Mouse (Mus musculus) thymus, postnatal 25 days (tissue): ENCODE results near the gene Tex35.

Experiments used
- DNase-seq: peaks from one replicate; pipeline ENCODE4 v3.0.0; 2022

Gene Tex35

DNA sequence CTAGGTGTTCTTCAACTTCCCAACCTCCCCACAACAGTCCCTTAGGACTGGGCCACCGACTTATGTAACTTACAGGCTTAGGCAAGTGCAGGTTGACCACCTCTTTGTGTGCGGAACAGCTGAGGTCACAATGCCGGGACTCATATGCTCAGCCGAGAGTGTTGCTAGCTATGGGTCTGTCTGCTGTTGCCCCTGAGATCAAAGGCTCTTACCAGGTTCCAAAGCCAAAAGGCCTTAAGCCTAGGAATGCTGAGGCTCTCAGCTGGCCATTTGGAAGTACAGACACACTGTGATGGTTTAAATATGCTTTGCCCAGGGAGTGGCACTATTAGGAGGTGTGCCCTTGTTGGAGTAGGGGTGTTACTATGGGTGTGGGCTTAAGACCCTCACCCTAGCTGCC, at the start of gene Tex35:
Gene Tex35 (minus strand): TSS at position 101 of the 400 bp plus-strand sequence.
- DNase-seq = no peak

DNA sequence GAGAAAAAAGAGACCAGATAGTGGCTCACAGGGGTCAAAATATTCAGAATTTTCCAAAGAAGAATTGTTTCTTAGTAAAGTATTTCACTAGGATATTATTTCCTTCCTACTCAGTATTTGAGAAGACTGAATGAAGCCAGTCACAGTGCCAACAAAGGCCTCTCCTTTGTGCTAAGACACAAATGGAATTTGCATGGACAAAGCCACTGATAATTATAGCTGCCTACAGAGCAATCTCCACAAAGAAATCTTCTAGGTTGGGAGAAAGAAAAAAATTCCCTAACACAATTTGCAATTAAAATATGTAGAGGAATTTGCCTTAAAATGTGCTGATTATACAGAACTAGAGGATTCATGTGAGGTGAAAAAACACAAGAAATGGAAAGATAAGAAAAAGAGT, 45.3 kb upstream of the Tex35 start:
- DNase-seq = no peak

DNA sequence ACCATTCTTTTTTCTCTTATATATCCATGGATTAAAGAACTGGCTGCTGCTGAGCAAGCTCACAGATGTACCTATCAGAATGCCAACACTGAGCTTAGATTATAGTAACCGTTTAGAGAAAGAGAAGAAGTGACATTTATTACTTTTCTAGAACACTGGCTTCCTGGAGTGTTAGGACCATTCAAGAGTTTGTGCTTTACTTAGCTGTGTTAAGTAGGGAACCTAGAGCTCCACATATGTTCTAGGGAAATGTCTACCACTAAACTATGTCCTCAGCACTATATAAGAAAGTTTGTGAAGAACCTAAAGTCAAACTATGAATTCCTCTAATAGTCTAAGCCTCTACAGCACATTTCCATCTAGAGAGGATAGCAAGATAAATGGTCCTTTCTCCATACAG, 41.6 kb upstream of the Tex35 start:
- no peak for DNase-seq

DNA sequence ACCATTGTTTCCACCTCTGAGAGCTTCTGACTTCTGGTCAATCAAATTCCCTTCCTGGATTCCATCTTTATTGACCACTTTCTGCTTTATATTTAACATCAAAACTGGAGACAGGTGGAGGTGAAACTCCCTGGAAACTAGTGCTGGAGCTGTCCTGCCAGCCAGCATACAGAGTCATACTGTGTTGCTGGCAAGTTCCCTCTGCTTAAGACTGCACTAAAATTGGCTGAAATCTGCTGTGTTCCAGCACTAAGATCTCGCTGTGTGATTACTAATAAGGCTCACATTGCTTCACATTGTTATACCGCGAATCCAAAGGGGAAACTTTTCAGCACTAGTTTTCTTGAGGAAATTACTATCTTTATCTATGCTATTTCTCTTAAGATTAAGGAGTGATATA, 36.1 kb upstream of the Tex35 start:
- no peak for DNase-seq

DNA sequence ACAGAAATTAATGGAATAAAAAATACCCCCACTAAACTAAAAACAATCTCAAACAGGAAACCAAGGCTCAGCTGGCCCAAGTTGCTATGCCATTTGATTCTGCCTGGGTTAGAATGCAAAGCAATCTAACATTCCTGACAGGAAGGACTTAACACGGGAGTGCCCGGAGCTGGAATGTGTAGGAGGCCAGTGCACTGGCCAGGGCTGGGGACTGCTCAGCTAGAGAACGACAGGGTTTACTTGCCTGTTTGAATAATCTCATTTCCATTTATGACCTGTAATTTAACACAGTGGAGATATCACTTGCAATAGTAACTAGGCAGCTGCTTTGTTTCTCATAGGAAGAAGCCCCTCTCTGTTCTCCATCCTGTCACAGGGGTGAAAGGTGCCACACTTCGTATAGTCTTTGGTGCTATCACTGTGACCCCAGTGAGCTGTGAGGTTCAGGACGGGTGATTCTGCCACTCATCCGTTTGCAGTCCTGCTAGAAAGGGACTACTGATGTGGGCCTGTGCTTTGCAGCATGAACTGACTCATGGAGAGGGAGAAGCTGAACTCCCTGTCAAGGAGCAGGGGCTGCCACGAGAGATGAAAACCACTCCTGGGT, 34.9 kb upstream of the Tex35 start:
- DNase-seq = no peak

DNA sequence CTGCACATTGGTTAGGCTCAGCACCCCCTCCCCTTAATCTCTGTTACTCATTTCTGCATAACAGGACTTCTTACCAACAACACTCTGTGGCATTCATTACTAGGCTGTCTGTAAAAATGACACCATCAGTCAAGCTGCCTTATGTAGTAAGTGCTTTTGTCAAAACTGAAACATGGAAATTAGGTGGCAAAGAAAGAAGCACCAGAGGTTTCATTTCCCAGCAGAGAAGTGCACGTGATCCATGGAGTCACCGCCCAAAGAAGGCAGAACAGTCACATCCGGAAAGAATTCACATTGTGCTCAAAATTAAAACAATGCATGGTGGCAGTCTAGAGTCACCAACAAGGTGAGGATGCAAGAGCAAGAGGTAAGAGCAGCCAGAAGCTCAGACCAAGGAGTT, 32.5 kb upstream of the Tex35 start:
- no peak for DNase-seq

DNA sequence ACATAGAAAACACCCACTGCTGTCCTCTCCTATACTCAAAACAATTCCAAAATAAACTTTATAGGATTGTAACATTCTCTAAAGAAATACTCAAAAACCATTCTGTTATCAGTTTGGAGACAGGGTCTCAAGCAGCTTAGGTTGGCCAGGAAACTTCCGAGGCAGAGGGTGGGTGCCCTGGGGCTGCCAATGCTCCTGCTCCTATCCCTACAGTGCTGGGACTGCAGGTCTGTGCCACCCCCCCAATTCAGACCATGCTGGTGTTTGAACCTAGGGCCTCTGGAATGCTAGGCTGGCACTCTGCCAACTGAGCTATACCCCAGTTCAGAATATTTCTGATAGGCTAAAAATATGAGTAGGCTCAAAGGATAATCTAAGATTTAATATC, 29.4 kb upstream of the Tex35 start:
- no peak for DNase-seq

DNA sequence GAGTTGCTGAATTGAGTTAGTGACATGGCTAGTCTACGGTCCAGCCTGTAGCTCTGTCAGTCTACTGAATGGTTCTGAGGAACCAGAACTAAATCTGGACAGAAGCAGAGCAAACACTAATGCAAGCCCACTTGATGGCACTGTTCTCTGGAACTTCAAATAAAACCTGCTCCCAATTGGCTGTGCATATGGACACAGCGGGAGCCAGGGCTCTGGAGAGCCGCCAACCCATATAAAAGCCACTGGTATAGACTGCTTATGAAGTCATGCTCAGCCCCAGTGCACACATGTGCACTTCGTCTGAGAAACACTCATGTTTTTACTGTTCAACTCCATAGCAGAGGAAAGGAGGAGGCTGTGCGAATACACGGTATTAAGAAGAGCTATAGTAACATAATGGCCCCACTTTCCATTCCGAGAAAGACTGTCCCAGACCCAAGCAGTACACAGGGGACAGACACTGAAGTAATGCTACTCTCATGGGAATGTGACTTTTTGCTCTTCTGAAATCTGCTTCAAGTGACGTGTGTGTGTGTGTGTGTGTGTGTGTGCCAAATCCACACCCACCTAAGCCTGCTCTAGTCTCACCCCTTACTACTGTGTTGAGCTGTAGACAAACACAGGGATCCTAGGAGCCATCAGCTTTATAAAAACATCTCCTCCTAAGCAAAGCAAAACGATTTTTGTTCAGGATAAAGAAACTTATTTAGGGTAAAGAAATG, 28.8 kb upstream of the Tex35 start:
- no peak for DNase-seq

DNA sequence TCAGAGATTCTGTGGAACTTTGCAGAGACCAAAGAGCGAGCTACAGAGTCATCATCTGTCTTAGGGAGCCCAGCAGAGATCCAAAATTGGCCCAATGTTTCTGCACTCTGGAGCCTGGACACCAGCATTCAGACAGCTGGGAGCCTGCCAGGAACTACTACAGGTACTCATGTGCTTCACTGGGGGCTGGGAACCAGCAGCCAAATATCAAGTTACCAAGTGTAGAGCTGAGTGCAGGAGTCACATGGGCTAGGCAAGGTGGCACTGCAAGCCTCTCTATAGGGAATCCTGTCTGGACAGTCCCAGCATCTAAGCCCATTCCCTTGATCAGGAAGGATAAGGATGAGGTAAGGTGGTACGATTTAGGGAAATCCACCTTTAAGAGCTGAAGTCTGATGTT, 19.7 kb upstream of the Tex35 start:
- DNase-seq = no peak

DNA sequence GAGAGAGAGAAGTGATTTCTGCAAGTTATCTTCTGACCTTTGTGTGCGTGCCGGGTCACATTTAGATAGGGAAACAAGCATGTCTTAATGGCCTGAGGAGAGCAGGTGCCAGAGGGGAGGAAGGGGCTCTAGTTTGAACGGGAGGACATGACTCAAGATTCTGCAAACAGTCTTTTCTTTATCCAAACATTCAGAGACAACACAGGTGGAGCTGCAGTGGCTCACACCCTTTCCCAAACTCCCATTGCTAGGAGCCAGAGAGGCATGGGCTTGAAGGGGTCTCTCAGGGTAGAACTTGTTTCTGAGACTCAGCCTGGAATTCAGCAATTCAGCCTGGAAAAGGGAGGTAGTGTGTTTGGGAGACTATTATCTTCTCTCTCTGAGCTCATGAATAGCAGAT, 15.4 kb upstream of the Tex35 start:
- DNase-seq = no peak

DNA sequence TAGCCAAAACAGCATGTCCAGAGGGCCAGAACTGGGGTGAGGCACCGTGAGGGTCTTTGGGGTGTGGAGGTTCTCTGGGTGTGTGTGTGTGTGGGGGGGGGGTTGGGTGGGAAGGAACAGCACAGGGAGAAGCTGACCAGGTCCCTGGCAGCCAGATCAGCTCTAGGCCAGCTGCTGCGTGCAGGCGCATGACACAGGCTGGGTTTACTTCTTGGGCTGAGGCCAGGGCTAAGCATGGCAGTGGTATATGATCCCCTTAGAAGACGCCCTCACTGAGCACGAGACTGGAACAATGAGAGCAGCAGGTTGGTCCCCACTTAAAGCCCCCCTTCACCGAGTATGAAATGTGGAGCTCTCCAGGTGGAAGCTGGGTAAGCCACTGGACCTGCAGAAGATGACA, 10.7 kb upstream of the Tex35 start:
- DNase-seq = no peak

DNA sequence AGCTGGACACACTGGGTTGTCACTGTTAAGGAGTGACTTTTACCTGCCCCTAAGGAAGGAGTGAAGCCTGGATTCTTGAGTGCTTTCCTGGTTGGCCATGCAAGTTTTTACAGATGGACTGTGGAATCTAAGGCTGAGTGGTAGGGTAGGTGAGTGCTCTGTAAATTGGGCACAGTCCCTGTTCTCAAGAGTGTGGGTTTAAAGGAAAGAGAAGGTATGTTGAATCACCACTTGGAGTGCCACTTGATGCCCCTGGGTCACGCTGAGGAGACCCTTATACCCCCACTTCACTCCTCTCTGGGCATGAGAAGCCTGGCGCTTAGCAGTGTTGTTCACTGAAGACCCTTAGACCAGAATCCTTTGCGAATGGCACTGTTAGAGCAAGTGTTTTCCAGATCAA, 9.0 kb upstream of the Tex35 start:
- DNase-seq = no peak

DNA sequence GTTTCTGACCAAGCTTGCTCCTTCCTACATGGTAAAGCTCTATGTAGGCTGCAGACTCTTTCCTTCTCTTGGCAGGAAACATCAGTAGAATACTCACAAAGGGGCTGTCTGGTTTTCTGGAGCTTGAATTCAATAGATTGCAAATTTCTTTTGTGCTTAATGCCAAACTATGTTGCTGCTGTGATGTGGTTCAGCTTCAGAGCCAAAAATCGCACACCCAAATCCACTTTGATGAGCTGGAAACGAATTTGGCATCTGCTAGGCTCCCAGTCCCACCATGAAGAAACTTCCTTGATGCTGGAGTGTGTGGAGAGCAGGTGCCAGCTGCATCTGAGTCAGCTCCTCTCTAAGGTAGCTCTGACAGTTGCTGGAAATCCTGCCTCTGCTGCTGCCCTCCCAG, 6.0 kb upstream of the Tex35 start:
- DNase-seq = no peak

DNA sequence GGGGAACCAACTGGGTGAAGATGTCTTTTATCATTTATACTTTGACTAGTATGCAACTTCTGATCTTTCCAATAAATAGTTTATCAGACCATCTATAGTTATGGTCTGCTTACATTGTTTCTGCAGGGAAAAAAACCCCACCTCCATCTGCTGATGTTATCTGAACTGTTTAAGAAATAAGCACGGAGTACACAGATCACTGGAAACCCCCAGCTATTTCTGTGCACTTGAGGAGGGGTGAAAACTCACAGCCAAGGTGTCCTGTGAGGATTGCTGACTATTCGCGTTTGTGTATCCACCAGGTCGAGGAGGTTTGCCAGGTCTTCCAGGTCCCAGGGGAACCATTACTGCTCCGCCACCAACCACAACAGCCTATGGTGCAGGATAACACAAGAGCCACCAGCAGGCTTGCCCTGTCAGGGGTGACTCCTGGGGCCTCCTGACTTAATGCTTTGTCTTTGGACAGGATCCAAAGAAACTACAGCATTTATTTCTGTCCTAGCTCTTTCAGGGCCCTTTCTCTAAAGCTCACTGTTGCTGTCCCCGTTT, 1.9 kb upstream of the Tex35 start:
- no peak for DNase-seq

DNA sequence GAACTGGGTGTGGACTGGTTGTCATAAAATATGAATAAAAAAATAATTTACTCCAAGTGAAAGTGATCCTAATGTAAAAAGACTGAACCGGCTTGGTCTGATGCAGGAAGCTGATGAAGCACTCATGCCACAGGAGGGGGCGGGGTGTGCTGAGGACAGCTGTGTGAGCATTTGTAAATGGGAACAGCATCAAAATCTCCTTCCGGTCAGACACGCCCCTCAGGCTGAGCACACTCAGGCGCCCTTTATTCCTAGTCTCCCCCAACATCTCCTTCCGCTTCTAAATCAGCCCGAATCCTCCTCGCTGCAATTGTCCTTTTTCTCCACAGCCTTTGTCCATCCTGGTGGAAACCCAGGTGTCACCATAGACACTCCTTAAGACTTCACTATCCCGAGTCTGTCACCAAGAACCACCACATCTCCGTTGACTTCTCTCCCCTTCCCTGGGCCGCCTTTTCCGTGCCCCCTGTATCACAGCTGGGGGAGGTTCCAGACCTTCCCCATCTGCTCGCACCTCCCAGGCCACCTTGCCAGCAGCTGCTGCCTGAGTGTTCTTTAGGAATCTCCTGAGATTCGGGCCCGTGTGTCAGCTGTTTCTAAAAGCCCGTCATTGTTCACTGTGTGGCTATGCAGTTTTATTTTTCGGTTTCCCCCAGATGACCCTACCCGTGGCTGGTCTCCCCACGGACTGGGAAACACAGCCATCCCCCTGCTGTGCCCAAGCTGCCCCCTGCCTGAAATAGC, 7.2 kb downstream of the Tex35 start:
- peak; percentile 43 for DNase-seq

DNA sequence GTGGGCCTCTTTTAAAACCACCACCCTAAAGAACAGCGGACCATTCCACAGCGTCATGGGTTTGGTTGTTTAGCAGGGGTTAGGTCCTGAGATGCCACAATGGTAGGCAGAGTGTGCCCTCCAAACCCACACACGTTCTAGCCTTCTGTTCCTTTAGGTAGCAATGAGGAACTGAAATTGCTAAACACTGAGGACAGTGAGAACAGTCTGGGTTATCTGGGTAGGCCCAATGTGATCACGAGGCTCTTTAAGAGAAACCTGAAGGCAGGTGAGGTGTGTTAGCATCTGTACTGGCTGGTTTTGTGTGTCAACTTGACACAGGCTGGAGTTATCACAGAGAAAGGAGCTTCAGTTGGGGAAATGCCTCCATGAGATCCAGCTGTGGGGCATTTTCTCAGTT, 12.9 kb downstream of the Tex35 start:
- DNase-seq = no peak

DNA sequence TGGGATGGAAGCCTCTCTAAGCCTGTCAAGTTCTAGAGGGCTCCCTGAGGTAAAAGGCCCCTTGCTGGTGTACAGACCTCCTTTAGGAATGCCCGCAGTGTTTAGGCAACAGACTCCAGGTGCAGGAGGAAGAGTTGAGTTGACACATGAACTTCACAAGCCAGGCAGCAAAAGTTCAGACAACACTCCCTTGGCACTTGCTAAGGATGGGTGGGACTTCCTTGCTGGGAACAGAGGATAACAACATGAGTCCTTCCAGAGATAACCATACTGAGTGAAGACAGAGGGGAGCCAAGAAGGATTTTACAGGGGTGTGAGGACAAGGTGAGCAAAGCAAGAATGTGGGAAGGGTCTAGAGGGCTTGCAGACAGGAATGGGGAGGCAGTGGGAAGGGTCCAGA, 15.9 kb downstream of the Tex35 start:
- no peak for DNase-seq

DNA sequence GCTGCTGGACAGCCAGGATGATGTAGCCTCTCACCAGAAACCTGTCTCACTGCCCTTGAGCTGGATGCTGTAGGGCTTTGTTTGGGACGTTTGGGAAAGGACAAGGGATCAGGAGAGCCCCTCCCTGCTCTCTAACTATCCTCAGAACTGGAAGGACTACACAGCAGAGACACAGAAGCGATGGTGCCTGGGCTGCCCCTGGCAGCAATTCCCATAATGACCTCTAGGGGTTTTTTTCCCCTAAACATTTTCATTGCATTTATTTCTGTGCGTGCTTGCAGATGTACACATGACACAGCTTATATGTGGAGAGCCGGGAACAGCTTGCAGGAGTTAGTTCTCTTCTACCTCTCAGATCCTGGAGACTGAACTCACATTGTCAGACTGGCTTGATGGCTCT, 16.3 kb downstream of the Tex35 start:
- no peak for DNase-seq

DNA sequence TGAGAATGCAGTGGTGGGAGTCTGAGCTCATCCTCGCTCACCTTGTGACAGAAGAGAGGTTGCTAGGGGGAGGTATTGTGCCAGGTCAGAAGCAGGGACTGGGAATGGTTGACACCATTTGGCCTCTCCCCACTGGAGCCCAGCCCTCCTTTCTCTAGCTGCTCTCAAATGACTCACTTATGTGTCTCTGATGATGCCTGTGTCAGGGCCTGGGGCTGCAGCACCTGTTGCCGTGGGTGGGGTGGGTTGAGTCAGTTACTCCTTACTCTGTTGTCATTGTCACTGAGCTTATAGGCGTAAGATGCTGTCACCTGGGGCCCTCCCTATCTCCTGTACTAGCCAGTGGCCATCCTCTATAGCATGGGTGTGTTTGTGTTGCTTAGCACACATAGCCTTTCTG, 17.6 kb downstream of the Tex35 start:
- DNase-seq = no peak

DNA sequence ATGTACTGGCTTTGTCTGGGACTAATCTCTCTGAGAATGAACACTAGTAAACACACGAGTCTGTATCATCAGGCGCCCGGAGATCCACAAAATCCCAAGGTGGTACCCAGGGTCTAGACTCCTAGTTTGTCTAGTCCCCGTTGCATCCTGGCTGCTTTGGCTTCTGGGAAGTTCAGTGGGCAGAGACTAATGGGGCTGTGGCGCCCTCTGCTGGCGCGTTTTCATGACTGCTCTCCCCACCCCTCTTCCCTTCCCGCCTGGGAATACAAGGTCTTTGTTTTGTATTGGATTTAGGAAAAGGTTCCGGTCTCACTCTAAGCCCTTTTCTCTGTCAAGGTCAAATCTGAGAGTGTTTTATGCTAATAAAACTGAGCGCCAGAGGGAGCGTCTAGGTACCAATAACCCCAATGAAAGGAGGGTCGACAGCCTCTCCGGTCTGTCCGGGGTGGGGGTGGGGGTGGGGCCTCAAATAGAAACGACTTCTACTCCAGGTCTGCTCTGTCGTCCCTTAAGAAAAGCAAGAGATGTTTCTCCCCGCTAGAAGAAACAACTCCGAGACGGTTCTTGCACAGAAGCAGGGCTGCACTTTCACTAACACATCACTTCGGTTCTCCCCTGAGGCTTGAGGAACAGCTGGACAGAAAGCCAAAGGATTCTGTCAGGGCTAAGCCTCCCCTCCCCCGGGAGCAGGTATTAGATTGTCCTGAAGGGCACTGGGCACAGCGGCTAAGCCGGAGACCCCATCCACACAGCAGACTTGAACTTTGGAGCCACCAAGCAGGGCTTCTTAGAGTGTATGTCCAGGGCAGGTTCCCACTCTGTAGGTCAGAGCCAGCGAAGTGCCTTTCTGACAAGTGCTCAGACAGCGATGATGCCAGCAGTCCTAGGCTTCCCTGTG, 22.1 kb downstream of the Tex35 start:
- DNase-seq = peak; percentile 44

DNA sequence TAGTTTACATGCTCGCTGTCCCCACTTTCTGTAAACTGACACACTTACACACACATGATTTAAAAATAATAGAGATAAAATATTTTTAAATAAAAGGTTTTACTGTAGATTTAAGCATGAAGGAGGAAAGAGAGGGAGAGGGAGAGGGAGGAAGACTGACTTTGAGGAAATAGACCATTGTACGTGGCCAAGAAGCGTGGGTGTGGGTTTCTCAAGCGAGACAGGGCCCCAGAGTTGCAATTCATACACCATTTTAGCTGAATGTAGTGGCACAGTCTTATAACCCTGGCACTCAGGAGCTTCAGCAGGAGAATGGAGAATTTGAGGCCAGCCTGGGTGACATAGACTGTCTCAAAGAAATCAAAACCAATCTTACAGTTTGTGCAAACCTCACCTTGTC, 25.5 kb downstream of the Tex35 start:
- DNase-seq = no peak

DNA sequence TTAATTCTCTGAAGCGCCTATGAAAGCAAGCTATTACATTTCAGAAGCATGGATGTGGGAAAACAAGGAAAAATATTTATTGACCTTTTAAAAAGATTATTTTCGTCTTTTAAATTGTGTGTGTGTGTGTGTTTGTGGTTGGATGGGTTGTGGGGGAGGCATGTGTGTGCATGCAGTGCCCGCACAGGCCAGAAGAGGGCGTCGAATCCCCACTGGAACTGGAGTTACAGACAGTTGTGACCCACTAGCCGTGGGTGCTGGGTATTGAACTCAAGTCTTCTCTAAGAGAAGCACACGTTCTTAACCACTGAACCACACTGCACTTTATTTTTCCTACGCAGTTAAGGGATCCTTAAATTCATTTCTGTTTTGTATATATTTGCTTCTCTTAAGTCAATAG, 26.5 kb downstream of the Tex35 start:
- no peak for DNase-seq
